Mouse (Mus musculus) testis, adult 2 months (tissue): ENCODE measurements at regions not wholly inside any gene's neighbourhood (a gene's known extent, or its start where the extent isn't known, plus 50 kb on each side); places are given as distances from the start of the nearest gene placed in this dataset.

Experiments
- CTCF ChIP-seq: fragments of 200-500 bp; IDR thresholded peaks from 2 replicates; pipeline ENCODE4 v1.5.1; 2012; ENCODE audit warnings: low read depth, mild to moderate bottlenecking, inconsistent platforms, low read length, moderate library complexity; ENCODE audit not compliant: control insufficient read depth, insufficient read depth, insufficient replicate concordance
- POLR2A ChIP-seq: fragments of 200-500 bp; IDR thresholded peaks from 2 replicates; pipeline ENCODE4 v1.6.1; 2012; ENCODE audit warnings: low read depth, mild to moderate bottlenecking, inconsistent platforms, low read length, moderate library complexity; ENCODE audit not compliant: control insufficient read depth

DNA sequence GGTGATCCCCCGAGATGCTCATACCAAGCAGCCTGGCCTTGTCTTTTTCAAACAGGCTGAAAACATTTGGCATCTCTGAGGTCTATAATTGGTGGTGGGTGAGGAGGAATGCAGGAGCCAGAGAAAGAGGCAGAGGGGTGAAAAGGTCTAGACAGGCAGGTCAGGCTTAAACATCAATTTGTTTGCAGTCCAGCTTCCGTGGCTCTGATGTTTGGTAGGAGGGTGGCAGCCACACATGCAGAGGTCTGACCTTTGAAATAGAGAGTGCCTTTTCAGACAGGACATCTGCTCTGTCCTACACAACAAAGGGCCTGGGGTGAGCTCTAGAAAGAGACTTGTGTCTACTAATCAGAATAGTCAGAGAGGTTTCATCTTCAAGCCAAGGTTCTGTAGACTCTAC is 256.8 kb downstream of the Rybp start:
- no peak for TF ChIP-seq POLR2A
- no peak for TF ChIP-seq CTCF
